Mouse (Mus musculus) brain, embryonic 14.5 days (tissue): ENCODE data around the gene Ebf1.

Experiments
- CTCF ChIP-seq: fragments of 200-500 bp; IDR thresholded peaks from 2 replicates; pipeline ENCODE4 v1.5.1; 2012; ENCODE audit warnings: inconsistent platforms, mild to moderate bottlenecking, moderate library complexity, borderline replicate concordance; ENCODE audit not compliant: insufficient read depth, insufficient read length; ENCODE audit errors: extremely low read depth
- POLR2A ChIP-seq: fragments of 200-500 bp; IDR thresholded peaks from 2 replicates; pipeline ENCODE4 v1.6.1; 2012; ENCODE audit warnings: mild to moderate bottlenecking, inconsistent platforms, borderline replicate concordance; ENCODE audit not compliant: poor library complexity, insufficient read depth, insufficient read length, severe bottlenecking; ENCODE audit errors: extremely low read depth

DNA sequence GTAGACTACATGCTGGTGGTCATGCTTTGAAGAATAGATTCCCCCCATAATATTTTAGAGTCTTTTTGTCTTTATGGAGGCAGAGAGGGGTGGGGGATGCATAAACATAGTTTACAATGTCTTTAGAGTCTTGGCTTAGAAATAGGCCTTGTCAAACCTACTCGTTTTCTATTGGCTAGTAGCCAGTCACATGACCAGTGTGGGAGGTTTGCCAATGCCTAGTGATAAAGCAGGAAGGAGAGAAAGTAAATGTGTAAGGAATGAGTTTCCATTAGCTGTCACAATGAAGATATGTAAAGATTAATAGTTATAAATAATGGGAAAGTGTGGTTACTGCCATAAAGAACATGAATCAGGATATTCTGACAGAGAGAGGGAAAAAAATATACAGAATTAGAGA lies 256.8 kb downstream of the Ebf1 start:
- TF ChIP-seq POLR2A (no peak), CTCF (no peak)
